Mouse (Mus musculus): ENCODE measurements around the gene Blm. TPM values are rescaled to one million over a fixed set of nuclear protein-coding genes. Genes with fewer than 3 reads are reported as not detected.

The Blm gene
- total RNA-seq, 2 experiments from 2014 or later: 72.4 to 139 TPM

DNA sequence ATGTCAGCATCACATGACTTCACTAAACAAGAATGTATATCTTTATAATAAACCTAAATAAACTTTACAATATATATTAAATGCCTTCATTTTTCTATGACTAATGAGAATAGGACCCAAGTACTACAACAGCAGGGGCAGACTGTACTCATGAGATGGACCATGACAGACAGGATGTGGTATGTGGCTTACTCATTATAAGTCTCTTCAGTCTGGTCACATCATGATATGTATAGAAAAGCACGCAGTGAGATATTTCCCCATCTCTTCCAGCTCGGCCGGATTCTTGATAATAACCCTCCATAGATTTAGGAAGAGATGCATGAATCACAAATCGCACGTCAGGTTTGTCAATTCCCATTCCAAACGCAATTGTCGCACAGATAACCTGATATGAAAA, 61.1 kb downstream of the Blm start:
- ATAC-seq (replicated peaks; ENCODE audit: low FRiP score, low TSS enrichment, poor library complexity, severe bottlenecking): no peak

DNA sequence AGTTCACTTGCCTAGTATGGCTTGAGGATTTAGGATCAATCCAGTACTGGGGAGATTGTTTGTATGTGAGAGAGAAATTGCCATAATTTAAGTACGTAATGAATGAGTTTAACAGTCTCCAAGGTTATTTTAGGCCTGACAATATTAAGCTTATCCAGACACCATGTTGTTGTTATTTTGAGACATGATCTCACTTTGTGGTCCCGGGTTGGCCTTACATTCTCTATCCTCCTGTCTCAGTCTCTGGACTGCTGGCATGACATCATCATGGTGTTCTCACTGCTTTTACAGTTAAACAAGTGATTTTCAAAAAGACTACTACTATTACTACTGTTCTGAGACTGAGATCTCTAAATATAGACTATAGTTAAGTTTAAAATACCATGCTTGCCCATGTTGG, 66.1 kb downstream of the Blm start:
- no peak for ATAC-seq (replicated peaks; ENCODE audit: low FRiP score, low TSS enrichment, poor library complexity, severe bottlenecking)

DNA sequence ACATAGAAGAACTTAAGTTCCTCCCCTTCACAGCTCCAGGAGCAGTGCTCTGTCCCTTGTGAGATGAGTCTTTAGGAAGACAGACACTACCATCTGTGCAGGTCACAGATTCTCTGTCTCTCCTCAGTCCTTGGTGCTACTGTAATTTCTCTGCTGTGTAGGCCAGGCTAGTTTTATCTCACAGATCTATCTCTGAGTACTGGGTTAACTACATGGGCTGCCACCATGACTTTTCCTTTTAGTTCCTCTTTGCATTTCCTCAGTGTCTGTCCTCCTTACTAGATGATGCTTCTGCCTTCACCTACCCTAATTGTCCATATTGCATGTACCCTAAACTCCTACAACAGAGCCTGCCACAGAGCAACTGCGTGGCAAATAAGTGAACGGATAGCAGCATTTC, 67.6 kb downstream of the Blm start:
- no peak for ATAC-seq (replicated peaks; ENCODE audit: low FRiP score, low TSS enrichment, poor library complexity, severe bottlenecking)

DNA sequence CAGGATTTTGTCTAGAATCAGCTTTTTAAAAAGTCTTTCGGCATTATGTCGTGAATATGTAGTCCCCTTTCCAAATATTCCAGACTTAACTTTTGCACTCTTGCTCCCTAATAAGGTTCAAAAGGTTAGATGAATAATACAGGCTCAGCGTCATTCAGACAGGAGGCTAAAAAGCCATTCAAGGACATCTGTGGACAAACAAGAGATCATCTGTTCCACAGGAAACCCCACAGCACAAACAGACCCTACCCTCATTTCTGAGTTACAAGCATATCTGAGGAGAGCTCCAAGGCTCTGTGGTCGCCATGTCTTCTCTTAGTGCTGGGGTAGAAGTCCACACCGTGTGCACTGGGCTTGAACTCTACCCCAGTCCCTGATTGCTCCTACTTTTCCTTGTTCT, 70.1 kb downstream of the Blm start:
- ATAC-seq (replicated peaks; ENCODE audit: low FRiP score, low TSS enrichment, poor library complexity, severe bottlenecking): no peak

DNA sequence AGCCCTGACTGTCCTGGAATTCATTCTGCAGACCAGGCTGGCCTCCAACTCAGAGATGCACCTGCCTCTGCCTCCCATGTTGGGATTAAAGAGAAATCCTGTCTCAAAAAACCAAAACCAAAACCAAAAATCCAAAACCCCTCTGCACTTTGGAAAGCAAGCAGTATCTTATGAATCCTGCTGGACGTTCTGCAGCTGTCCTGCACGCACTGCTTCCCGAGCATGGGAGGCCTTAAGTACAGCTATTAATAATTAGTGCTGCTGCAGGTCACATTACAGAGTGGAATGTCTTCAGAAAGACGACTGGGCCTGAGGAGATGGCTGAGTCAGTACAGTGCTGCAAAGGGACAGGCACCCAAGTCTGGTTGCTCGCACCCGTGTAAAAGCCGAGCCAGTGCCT, 73.0 kb downstream of the Blm start:
- ATAC-seq (replicated peaks; ENCODE audit: low FRiP score, low TSS enrichment, poor library complexity, severe bottlenecking): no peak

DNA sequence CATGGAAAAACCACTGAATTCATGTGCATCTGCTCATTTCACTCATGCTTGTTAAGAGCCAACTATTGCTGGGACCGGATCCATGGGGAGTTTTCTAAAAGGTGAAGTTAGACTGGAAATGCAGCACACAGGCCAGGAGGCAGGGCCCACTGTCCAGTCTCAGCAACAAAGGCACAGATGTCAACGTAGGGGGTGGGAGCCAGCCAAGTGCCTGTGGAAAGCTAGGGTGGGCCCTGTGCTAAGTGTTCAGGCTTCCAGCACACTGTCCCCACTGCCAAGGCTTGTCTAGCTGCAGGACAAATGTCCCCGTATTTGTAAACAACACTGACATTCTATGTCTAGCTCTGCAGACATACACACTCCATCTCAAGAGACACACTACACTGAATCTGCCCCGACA, 74.0 kb downstream of the Blm start:
- ATAC-seq (replicated peaks; ENCODE audit: low FRiP score, low TSS enrichment, poor library complexity, severe bottlenecking): no peak

DNA sequence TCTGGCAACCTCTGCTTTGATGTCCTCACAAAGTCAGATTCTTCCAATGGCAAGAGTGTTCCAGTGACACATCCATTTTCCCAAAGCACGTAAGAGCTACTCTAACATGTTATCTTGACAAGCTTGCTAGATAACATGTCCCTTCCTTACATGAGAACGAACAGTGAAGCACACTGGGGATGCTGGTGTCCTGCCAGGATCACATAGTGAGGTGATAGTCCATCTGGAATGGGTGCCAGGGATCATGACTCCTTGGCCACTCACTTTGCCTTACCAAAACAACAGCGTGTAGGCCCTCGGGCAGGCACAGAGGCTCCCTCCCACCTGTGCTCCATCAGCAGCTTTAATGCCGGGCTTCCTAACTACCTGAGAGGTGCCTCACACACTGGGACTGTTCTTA, 74.7 kb downstream of the Blm start:
- ATAC-seq (replicated peaks; ENCODE audit: low FRiP score, low TSS enrichment, poor library complexity, severe bottlenecking): no peak

DNA sequence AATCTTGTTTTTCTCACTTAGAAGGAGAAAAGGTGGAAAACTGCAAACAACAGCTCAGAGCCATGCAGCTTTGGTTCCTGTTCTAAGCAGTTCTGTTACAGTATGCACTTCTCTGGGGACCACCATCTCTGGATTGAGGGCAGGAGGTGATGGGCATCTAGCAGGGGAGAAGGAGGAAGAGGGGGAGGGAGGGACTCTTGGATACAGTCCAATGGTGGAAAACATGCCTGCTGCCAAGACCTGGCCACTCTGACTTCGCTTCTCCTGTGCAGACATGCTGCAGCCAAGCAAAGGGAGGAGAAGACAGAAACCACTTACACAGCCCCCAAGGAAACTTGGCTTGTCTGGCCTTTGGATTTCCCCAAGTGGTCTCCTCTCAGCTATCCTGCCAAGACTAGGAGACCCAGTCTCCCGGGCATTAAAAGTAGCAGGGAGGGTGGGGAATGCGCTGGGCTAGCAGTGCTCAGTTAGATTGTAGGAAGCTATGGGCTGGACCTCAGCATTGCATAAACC, 77.0 kb downstream of the Blm start:
- ATAC-seq (replicated peaks; ENCODE audit: low FRiP score, low TSS enrichment, poor library complexity, severe bottlenecking): no peak

DNA sequence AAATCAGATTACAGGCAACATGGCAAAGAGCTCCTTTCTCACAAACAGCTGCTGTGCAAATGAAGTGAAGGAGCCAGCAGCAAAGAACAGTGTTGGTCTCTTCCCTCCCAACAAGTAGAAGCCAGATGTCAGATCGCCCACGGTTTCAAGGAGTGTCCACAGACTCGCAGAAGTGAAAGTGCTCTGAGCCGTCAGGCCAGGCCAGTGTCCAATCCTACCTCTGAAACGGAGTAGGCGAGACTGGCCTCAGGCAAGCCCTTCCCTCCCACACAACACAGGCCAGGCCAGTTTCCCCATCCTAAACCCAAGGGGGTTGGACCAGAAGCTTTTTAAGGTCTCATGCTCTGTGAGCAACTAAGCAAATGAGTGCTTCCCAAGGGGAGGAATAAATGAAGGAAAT, 77.7 kb downstream of the Blm start:
- no peak for ATAC-seq (replicated peaks; ENCODE audit: low FRiP score, low TSS enrichment, poor library complexity, severe bottlenecking)

DNA sequence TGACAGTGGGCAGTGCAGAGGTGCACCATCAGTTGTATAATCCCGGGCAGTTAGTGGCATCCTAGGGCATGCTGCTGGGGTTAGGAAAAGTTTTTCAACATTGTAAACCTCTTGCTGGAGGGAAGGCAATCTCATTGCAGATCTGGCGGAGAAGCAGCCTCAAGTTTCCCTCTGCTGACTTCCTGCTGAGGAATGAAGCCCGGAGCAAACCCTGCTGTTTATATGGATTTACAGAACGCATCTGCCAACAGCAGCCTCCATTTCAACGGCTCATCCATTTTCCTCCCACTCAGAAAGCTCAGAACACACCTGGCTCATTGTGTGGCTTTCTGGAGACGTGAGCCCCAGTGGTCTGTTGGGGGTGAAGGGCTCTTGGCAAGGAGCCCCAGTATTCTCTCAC, 78.6 kb downstream of the Blm start:
- ATAC-seq (replicated peaks; ENCODE audit: low FRiP score, low TSS enrichment, poor library complexity, severe bottlenecking): no peak

DNA sequence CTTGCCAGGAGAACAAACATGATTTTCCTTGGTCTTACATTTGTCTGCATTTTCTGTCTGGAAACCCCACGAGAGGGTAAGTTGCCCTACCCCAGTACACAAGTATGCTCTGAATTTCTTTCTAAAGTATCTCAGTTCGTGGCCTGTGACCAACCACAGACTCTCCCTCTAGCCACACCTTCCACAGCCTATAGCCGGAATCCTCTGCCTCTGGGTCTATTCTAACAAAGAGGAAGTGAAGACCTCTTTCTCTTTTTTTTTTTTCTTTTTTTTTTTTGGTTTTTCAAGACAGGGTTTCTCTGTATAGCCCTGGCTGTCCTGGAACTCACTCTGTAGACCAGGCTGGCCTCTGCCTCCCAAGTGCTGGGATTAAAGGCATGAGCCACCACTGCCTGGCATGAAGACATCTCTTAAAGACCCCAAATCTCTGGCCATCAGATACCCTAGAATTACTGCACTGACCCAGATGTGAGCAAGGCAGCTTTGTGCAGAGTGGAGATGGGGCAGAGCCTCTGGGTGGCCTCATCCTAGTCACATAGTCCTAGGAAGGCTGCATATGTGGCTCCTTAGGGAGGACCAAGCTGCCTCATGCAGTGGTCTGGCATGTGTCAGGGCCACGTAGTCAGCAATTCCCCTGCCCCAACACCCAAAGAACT, 79.3 kb downstream of the Blm start:
- no peak for ATAC-seq (replicated peaks; ENCODE audit: low FRiP score, low TSS enrichment, poor library complexity, severe bottlenecking)

DNA sequence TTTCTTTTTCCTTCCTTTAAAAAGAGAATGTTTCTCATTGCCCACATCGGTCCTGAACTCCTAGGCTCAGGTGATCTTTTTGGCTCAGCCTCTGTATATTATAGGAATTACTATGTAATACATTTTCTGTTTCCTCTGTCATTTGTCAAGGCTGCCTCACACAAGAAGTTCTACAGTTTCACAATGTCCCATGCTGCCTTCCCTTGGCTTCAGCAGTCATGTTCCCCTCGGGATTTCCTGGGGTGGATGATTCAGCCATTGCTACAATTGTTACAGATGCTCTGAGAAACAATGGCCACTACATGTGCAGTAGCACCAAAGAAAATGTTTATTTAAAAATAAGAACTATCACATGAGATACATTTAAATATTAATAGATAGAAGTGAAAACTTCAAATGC, 80.1 kb downstream of the Blm start:
- no peak for ATAC-seq (replicated peaks; ENCODE audit: low FRiP score, low TSS enrichment, poor library complexity, severe bottlenecking)

DNA sequence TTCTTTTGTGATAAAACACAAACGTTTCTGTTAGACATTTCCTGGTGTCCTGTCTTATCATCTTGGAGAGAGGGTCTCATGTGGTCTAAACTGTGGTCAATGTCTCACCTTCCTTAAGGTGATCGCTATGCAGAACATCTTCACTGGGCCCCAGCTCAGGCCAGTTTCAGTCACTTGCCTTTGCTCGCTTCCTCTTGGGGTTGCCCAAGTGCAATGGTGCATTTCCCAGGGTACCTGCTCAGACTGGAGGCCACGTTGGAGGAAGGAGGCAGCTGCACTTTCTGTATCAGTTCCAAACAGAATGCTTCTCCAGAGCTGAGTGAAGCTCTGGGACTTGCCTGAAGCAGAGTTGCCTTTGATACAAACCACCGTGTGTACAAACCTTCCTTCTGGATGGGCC, 80.9 kb downstream of the Blm start:
- ATAC-seq (replicated peaks; ENCODE audit: low FRiP score, low TSS enrichment, poor library complexity, severe bottlenecking): no peak

DNA sequence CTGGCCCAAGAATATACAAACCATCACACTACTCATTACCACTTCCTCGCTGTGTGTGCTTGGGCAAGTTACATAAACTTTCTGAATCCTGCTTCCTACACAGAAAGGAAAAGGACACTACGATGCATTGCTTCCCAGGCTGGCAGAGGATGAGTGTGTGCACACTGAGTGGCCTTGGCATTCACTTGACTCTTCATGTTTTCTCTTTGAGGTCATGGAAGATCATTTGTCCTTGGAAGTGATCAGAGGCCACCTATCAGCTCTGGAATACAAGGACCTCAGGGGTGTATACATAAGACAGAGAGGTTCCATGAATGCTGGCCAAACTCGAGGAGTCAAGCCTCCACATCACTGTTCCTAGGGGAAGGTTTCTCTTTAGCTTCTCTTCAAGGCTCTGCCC, 81.8 kb downstream of the Blm start:
- ATAC-seq (replicated peaks; ENCODE audit: low FRiP score, low TSS enrichment, poor library complexity, severe bottlenecking): no peak

DNA sequence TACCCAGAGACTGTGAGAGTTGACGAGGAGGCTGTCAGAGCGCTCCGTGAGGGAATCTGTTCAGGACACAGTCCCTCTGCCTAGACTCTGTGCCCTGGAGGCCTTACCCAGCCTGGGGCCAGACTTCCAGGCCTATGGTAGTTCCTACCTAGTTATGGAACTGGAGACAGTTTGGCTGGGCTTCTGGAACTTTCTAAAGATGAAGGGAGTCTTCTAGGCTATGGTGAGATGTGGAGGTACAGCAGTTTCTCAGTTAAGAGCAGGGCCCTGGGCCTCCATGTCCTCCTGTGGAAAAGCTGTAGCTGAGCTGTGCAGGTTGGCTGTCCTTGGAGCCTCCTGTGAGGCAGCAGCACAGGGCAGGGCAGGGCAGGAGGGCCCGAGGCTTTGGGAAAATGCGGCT, 82.7 kb downstream of the Blm start:
- no peak for ATAC-seq (replicated peaks; ENCODE audit: low FRiP score, low TSS enrichment, poor library complexity, severe bottlenecking)

DNA sequence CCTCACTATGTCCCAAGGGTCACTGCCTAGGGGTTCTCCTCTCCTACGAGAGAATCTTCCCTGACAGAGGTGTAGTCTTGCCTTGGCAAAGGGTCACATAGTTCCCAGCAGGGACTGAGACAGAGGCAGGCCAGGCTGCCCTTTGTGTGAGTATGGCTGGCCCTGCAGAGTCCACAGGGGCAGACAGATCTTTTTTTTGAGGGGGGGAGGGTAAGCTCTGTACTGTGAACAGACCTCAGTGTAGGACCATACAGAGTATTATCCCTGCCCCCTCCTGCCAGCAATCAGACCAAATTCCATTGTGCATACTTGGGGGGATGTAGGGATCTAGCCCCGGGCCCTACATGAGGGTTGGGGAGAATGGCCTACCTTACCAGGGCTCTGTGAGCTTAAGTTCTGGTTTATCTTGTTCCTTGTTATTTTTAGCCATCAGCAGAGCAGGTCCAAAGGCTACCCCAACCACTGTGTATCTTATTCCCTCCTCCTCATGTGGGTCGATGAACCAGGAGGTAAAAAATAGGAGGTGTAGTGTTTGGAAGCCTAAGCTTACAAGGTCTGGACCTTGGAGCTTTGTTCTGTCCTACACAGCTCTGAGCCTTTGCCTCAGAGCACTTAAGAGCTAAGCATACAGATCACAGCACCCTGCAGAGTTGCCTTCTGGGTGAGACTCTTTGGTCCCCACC, 83.2 kb downstream of the Blm start:
- ATAC-seq (replicated peaks; ENCODE audit: low FRiP score, low TSS enrichment, poor library complexity, severe bottlenecking): no peak

DNA sequence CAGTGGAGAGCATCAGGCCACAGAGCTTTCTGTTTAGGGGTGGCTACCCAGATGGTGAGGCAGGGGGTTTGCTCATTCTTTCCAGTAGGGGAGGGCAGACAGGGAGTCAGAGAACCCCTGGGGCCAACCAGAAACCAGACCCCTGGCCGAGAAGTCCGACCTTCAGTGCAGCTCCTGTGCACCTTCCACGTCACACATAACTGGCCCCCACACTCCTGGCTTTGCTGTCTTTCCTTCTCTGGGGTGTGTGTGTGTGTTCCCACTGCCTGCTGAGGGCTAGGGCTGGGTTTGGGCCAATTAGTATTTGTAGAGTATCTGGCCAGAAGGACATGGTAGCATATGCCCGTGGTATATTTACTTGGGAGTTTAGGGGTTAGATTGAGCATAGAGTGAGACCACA, 84.6 kb downstream of the Blm start:
- no peak for ATAC-seq (replicated peaks; ENCODE audit: low FRiP score, low TSS enrichment, poor library complexity, severe bottlenecking)

DNA sequence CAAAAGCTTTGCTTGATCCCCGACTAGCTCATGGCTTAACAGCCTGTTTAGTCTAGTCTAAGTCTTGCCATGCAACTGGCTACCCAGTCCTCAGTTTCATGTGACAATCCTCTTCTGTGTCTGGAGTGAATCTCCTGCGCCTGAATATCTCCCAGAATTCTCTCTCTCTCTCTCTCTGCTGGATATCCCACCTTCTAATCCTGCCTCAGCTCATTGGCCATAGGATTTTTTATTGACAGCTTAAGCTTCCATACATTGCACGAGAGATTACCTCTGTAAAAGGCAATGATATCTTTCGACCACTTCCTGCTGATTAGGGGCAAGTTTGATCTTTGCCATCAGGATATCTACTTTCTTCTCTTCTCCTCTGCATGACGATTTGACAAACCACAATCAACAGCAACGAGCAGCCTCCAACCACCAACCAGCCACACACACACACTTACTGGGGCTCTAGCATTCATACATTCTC, 85.3 kb downstream of the Blm start:
- no peak for ATAC-seq (replicated peaks; ENCODE audit: low FRiP score, low TSS enrichment, poor library complexity, severe bottlenecking)

DNA sequence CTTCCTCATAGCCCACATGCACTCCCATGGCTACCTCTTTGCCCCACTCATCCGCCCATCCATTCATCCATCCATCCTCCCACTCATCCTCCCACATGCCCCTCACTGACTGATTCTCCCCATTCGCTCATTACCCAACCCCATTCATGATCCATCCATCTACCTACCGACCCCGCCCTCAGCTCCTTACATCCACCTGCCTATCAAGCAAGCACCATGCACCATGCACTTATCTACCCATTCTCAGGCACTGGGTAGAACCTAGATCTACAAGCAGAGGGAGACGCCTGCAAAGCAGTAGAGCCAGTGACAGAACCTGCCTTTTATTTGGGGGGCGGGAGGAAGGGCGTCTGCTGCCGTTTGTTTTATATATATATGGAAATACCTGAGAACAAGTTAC, 87.6 kb downstream of the Blm start:
- peak; percentile 39 for ATAC-seq (replicated peaks; ENCODE audit: low FRiP score, low TSS enrichment, poor library complexity, severe bottlenecking)

DNA sequence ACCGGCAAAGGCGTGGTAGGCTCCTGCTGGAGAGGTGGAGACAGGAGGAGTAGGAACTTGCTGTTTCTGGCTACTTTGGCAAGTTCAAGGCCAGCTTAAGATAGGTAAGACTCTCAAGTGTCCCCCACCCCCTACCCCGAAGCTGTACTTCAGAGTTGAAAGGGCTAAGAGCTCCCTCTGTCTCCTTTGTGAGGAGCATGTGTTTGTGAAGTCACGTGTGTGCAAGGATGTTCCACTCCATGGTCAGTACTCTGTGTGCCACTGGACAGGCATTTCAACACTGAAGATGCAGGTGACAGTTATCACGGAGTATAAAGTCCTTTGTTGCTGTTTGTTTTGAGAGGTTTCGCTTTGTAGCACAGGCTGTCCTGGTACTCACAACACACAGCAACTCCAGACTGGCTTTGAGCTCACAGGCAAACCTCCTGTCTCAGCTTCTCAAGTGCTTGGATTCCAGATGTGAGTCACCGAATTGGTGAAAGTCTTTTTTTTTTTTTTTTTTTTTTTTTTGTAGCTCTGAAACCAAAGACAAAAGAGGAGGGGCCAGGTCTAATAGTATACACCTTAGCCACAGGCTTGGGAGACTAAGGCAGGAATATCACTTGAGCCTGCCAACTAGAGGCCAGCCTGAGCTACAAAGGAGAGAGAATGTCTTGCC, 88.6 kb downstream of the Blm start:
- no peak for ATAC-seq (replicated peaks; ENCODE audit: low FRiP score, low TSS enrichment, poor library complexity, severe bottlenecking)

DNA sequence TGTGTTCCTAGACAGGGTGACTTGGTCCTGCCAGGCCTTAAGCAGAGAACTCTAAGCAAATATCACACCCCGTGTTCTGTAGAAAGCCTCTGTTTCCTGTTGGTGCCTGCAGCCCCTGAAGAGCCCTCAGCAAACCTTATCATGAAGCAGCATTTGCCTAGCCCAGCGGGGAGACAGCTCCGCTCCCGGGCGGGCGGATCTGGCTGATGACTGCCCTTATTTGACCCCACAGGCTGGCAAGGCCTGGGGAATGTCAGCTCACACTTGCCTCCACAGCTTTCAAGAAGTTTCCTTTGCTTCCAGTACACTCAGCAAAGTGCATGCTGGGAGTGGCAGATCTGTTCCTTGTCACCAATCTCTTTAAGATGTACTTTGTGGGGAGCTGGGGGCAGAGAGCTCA, 89.4 kb downstream of the Blm start:
- ATAC-seq (replicated peaks; ENCODE audit: low FRiP score, low TSS enrichment, poor library complexity, severe bottlenecking): peak; percentile 66
